Mouse (Mus musculus) intestine, embryonic 15.5 days (tissue): ENCODE measurements around the gene Skida1. TPM values are rescaled to one million over a fixed set of nuclear protein-coding genes. Genes with fewer than 3 reads are reported as not detected.

ENCODE experiments used
- ATAC-seq: fragments of 200-750 bp; cut with Nextera tagmentation; 2 replicates; pipeline ENCODE4 v1.8.0; 2017; ENCODE audit warnings: moderate TSS enrichment, moderate library complexity
- H3K27ac ChIP-seq: fragments of 300-500 bp; sonication (generic); 2 replicates; pipeline ENCODE4 v1.5.1; 2015; ENCODE audit warnings: mild to moderate bottlenecking, inconsistent platforms
- H3K27me3 ChIP-seq: fragments of 300-500 bp; sonication (generic); replicated peaks from 2 replicates; pipeline ENCODE4 v1.6.1; 2015; ENCODE audit warnings: inconsistent platforms
- H3K36me3 ChIP-seq: fragments of 300-500 bp; sonication (generic); 2 replicates; pipeline ENCODE4 v1.6.1; 2015; ENCODE audit warnings: inconsistent platforms
- H3K4me1 ChIP-seq: fragments of 300-500 bp; sonication (generic); replicated peaks from 2 replicates; pipeline ENCODE4 v1.6.1; 2015; ENCODE audit warnings: inconsistent platforms
- H3K4me2 ChIP-seq: fragments of 300-500 bp; sonication (generic); replicated peaks from 2 replicates; pipeline ENCODE4 v1.6.1; 2015; ENCODE audit warnings: mild to moderate bottlenecking, inconsistent platforms
- H3K4me3 ChIP-seq: fragments of 300-500 bp; sonication (generic); replicated peaks from 2 replicates; pipeline ENCODE4 v1.5.1; 2015; ENCODE audit warnings: inconsistent platforms
- H3K9ac ChIP-seq: fragments of 300-500 bp; sonication (generic); 2 replicates; pipeline ENCODE4 v1.6.1; 2015; ENCODE audit warnings: inconsistent platforms
- H3K9me3 ChIP-seq: fragments of 300-500 bp; sonication (generic); 2 replicates; pipeline ENCODE4 v1.6.1; 2016; ENCODE audit warnings: inconsistent platforms
- WGBS: fragments of 180-500 bp; shearing (Covaris S2); methylation state at CpG from one replicate; pipeline ENCODE4 v1.1.7; 2015; 5-methylcytosine and 5-hydroxymethylcytosine counted together
- polyA plus RNA-seq: library from polyadenylated mRNA; unstranded; fragments of >200 nt; fragmentation: Nextera tagmentation; extraction: Ambion mirVana; gene quantifications from 2 replicates; pipeline ENCODE4 v1.2.1, GENCODE M21; 2015

Skida1 gene
- polyA plus RNA-seq, 1 experiment from 2014 or later: 3.6 TPM

DNA sequence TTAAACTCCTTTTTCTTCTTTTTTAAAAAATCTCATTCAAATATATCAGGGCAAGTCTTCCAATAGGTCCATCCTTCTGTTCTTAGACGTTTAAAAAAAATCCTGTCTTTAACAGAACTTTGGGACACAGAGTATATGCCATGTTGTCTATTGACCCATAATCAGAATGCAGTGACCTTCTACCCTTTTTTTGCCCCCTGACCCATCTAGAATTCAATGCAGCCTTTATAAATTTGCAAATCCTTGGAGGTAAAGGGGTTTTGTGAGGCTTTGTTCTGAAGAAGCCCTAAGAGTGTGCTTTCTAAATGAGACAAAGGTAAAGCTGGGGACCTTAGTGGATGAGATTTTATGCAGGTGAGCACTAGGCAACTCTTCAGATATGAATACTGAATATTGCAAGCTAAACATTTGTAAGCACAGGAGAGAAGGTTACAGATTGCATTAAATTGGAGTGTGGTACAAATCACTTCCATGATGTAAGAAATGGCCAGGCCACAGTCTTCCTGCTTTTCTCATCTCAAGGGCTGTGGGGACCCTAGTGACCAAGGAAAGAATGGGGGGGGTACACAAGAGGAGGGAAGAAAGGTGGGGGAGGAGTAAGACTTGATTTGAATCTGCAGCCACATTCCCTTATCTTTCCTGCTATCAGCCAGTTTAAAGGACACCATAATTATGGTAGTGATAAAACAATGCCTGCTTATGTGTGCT lies 4.5 kb upstream of the Skida1 start:
- 0 out of 2 replicates have a peak overlapping the region, but pooled peaks have one; percentile 10 for H3K27ac ChIP-seq

DNA sequence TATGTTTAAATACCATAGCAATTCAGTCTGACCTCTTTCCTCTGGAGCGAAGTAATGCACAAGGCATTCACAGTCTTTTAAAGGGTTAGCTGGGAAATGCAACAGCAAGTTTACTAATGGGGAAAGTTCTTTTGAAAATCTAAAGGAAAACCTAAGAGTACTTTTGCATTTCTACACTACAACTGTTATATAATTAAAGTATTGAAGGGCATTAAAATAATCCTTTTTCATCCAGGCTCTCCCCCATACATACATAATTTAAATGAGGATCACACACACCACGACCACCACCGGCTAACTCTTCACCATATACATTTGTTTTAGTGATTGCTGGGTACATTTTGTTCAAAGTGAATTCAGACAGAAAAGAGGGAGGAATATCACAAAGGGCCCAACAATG lies 3.7 kb upstream of the Skida1 start:
- Histone ChIP-seq H3K36me3 (no peaks in the 10 kb centered on the region), H3K9me3 (no peaks in the 10 kb centered on the region), H3K4me3 (no peak overlapping the region), H3K4me1 (peaks cover 12% of the 10 kb centered on the region; the same call in 1 of the 2 replicates), H3K9ac (no peak overlapping the region), H3K27ac (no peak overlapping the region), H3K4me2 (no peak overlapping the region), H3K27me3 (no peaks in the 10 kb centered on the region)
- WGBS: 74% methylated on average over 3 of the region's 3 CpGs
- no peak for ATAC-seq

More for the DNA sequence above, 4.5 kb upstream of the Skida1 start:
- WGBS: 73% methylated on average over 1 of the region's 1 CpGs
- Histone ChIP-seq H3K4me1 (peaks cover 12% of the 10 kb centered on the region; the same call in 1 of the 2 replicates), H3K36me3 (no peaks in the 10 kb centered on the region), H3K9ac (no peak overlapping the region), H3K4me2 (no peak overlapping the region), H3K9me3 (no peaks in the 10 kb centered on the region), H3K4me3 (no peak overlapping the region), H3K27me3 (no peaks in the 10 kb centered on the region)
- ATAC-seq: no peak

DNA sequence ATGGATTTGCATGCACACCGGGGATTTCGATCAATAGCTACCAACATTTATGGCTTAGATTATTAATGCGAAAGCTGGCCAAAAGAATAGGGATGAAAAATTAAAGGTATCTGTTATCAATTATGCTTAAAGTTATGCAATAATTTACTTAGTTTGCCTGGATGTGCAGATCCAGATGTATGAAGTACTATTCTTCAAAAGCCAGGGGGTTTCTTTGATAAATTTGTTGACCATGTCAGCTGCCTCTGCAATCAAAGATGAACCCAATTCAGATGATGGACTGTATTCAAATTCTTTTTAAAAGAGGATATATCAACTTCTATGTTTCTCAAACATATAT lies 3.0 kb upstream of the Skida1 start:
- no peak overlapping the region for H3K4me2 ChIP-seq
- peaks cover 12% of the 10 kb centered on the region; the same call in 1 of the 2 replicates for H3K4me1 ChIP-seq
- H3K4me3 ChIP-seq: no peak overlapping the region
- no peaks in the 10 kb centered on the region for H3K27me3 ChIP-seq
- WGBS: 84% methylated on average over 3 of the region's 3 CpGs
- no peaks in the 10 kb centered on the region for H3K36me3 ChIP-seq
- H3K9me3 ChIP-seq: no peaks in the 10 kb centered on the region
- H3K27ac ChIP-seq: no peak overlapping the region
- no peak overlapping the region for H3K9ac ChIP-seq
- ATAC-seq: no peak

DNA sequence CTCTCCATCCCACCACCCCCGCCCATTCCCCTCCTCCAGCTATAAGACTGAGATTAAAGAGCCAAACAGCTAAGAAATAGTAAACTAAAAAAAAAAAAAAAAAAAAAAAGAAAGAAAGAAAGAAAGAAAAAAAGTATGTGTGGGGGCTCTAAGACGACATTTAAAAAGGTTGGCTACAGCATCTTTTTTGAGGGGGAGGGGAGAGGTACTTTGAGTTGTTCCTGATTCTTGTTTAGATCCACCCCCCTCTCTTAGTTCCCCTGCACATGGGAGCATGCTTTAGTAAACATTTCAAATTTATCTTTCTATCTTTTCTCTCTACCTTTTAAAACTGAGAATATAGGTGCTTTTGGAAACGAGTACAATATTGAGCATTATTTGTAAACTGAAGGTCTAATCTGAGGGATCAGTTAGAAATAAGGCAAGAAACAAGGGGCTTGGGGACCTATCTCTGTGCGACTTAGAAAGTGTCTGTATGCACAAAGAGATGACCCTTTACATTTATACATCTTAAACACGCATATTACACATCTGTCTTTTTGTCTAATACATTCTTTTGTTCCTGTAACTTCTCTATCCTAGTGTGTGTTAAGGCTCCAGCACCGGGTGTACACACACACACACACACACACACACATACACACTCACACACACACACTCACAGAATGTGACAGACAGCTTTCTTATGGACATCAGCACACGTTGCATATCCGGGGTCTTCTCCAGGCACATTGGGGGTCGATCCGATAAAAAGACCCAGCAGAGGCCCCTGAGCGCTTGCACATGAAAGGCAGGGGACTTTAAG lies 2.4 kb upstream of the Skida1 start:
- H3K27me3 ChIP-seq: no peaks in the 10 kb centered on the region
- H3K27ac ChIP-seq: no peak overlapping the region
- WGBS: 50% methylated on average over 11 of the region's 11 CpGs
- H3K36me3 ChIP-seq: no peaks in the 10 kb centered on the region
- no peaks in the 10 kb centered on the region for H3K9me3 ChIP-seq
- ATAC-seq: no peak
- H3K4me1 ChIP-seq: peaks cover 12% of the 10 kb centered on the region; the same call in 1 of the 2 replicates
- H3K9ac ChIP-seq: no peak overlapping the region
- H3K4me3 ChIP-seq: no peak overlapping the region
- H3K4me2 ChIP-seq: peak overlapping the region; percentile 51

DNA sequence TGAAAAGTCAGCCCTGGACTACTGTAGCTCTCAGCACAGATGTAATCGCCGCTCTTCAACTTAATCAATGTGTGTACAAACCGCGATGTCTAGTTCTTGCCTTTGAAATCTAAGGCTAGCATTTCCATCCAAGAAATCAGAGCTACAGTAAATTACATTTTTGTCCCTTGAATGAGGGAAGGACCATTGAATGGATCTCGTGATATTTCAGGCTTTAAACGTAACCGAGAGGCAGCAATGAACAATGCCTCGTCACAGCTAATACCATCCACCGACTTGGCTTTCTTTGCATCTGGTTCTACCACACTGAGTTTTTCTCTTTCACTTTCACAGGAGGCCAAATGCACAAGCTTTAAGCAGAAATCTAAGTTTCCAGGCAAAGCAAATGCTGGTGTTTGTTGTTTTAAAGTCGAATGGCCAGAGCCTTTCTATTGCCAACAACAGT lies 1.7 kb upstream of the Skida1 start:
- no peaks in the 10 kb centered on the region for H3K27me3 ChIP-seq
- peaks cover 12% of the 10 kb centered on the region; the same call in 1 of the 2 replicates for H3K4me1 ChIP-seq
- WGBS: 25% methylated on average over 10 of the region's 10 CpGs
- H3K4me2 ChIP-seq: peak overlapping the region; percentile 51
- no peaks in the 10 kb centered on the region for H3K36me3 ChIP-seq
- no peaks in the 10 kb centered on the region for H3K9me3 ChIP-seq
- H3K4me3 ChIP-seq: 0 out of 2 replicates have a peak overlapping the region, but pooled peaks have one; percentile 16
- H3K9ac ChIP-seq: no peak overlapping the region
- H3K27ac ChIP-seq: peak overlapping the region; percentile 8; the same call in 1 of the 2 replicates
- no peak for ATAC-seq

DNA sequence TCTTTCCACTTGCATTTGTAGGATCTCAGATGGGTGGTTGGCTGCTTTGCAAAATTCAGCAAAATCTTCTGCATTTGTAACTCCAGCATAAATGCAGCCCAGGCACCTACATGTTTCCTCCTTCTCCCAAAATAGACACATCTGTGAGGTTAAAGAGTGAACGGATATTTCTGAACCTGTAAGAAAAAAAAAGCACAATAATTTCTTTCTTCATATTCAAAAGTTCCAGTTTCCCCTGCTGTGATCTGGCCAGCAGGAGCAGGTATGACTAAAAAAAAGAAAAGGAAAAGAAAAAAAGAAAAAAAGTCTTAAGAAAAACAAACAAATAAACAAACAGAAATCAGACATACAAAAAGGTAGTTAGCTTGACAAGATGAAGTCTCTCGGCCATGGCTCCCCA lies 1.2 kb upstream of the Skida1 start:
- Histone ChIP-seq H3K27ac (0 out of 2 replicates have a peak overlapping the region, but pooled peaks have one; percentile 61), H3K4me3 (0 out of 2 replicates have a peak overlapping the region, but pooled peaks have one; percentile 11), H3K9ac (no peak overlapping the region)

DNA sequence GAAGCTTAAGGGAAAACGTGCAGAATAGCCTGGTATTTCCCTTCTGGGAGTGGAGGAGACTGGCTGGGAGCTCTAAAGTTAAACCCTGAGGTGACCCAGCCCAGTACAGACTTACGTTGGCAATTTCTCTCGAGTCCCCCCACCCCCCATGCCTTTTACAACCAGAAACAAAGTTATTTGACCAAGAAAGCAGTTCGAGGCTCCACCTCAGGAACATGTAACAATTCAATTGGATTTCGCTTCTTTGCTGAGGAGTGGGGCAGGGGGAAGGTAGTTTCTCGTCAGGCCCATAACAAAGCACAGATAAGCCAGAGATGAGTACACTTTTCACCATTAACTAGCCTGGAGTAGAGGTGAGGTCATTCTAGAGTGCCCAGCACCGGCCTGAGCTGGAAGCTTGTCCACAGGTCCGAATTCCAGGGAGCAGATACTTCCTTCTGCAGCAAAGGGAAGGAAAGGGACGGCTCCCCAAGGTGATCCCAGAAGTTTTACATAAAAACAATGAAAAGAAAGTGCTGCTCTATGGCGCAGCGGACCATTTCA lies 499 bp upstream of the Skida1 start:
- Histone ChIP-seq H3K36me3 (no peaks in the 10 kb centered on the region), H3K9ac (0 out of 2 replicates have a peak overlapping the region, but pooled peaks have one; percentile 6), H3K4me1 (peaks cover 10% of the 10 kb centered on the region; the same call in 1 of the 2 replicates), H3K4me2 (peak overlapping the region; percentile 86), H3K4me3 (peak overlapping the region; percentile 11; the same call in 1 of the 2 replicates), H3K9me3 (no peaks in the 10 kb centered on the region), H3K27me3 (no peaks in the 10 kb centered on the region), H3K27ac (peak overlapping the region; percentile 61)
- WGBS: 14% methylated on average over 11 of the region's 11 CpGs
- peak; percentile 52 for ATAC-seq

More for the DNA sequence above, 1.2 kb upstream of the Skida1 start:
- Histone ChIP-seq H3K36me3 (no peaks in the 10 kb centered on the region), H3K4me1 (peaks cover 11% of the 10 kb centered on the region; the same call in 1 of the 2 replicates), H3K4me2 (peak overlapping the region; percentile 86), H3K27me3 (no peaks in the 10 kb centered on the region), H3K9me3 (no peaks in the 10 kb centered on the region)
- WGBS: 50% methylated on average over 2 of the region's 2 CpGs
- no peak for ATAC-seq

DNA sequence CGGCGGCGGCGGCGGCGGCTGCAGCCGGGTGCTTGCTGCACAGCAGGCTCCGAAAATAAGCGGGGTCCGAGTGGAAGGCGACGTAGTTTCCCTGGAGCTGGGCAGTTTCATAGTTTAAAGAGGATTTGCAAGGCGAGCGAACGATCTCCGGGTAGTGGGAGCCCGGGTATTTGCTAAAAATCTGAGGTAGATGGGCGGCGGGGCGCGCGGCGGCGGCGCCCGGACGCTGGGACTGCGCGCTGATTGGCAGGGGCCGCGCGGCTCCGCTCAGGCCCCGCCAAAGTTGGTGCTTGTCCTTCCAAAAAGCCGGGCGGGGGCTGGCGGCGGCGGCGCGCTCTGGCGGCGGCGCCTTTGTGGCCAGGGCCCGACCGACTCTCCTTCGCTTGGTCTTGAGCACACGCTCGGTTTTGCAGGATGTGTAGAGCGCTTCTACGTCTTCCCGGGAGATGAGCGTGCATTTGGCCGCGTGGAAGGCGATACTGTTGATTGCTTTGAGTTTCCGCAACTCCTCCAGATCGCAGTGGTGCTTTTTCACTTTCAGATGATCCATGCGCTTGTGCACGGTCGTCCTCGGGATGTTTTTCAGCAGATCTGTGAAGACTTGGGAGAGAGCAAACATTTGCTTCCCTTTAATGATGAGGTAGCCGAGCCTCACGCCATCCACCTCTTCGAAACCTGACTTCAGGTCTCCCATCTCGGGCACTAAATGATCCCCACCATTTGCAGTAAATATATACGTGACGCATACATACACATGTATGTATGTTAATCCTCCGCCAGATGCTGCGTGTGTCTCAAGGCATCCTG lies 1.0 kb downstream of the Skida1 start:
- WGBS: under 1% methylated on average over 70 of the region's 70 CpGs
- Histone ChIP-seq H3K27ac (peak overlapping the region; percentile 96), H3K9me3 (no peaks in the 10 kb centered on the region), H3K4me2 (peak overlapping the region; percentile 86), H3K27me3 (no peaks in the 10 kb centered on the region), H3K36me3 (no peaks in the 10 kb centered on the region), H3K9ac (peak overlapping the region; percentile 97), H3K4me1 (peaks cover 10% of the 10 kb centered on the region; the same call in 1 of the 2 replicates), H3K4me3 (peak overlapping the region; percentile 88)
- ATAC-seq: peak; percentile 81

DNA sequence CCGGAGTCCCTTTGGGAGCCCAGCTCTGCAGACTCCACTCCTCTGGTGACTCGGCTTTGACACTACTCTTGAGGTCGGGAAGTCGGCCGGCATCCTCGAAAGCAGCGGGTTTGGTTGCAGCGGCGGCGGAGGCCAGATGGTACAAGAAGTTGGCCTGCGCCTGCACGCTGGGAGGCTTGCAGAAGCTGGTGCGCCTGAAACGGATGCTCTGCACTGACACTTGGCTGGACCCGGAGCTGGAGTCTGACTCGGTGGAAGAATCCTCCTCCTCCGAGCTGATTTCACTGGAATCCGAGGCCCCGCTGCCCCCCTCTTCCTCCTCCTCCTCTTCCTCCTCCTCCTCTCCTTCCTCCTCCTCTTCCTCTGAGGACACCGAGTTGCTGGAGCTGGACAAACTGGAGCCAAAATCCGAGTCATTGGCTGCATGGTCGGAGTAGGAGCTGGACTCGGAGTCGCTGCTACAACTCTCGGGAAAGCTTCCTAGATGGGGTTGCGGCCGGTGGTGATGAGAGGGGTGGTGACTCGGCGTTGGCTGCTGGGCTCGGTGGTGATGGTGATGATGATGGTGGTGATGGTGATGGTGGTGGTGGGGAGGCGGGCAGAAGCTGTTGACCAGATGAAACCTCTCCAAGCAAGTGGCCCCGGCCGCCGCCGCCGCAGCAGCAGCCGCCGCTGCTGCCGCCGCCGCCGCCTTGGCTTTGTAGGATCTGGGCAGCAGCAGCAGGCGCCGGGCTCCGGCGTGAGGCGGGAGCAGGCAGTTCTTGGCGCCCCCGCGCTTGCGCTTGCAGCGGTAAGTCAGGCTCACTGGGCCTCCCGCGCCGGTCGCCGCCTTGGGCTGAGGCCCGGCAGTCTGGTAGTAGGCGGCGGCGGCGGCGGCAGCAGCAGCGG lies 1.8 kb downstream of the Skida1 start:
- H3K4me2 ChIP-seq: peak overlapping the region; percentile 86
- peaks cover 10% of the 10 kb centered on the region; the same call in 1 of the 2 replicates for H3K4me1 ChIP-seq
- no peaks in the 10 kb centered on the region for H3K9me3 ChIP-seq
- peak overlapping the region; percentile 97 for H3K9ac ChIP-seq
- no peaks in the 10 kb centered on the region for H3K27me3 ChIP-seq
- H3K27ac ChIP-seq: peak overlapping the region; percentile 96
- peak; percentile 60 for ATAC-seq
- WGBS: under 1% methylated on average over 64 of the region's 64 CpGs
- H3K36me3 ChIP-seq: no peaks in the 10 kb centered on the region
- H3K4me3 ChIP-seq: peak overlapping the region; percentile 88

DNA sequence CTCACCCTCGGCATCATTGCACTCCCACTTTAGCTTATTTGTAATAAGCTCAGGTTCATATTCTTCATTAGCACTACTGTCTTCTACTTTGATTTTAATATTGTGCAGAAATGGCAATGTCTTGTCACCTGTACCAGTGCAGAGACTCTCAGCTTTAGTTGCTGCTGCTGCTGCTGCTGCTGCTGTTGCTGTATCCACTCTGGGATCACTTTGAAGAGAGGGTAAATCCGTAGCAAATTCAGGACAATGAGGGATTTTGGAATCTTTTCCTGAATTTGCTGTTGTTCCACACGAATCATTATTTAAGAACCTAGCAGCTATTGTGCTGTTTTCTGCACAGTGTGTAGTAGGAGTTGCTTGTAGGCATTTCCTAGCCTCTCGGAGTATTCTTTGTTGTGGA lies 2.7 kb downstream of the Skida1 start:
- H3K27ac ChIP-seq: 0 out of 2 replicates have a peak overlapping the region, but pooled peaks have one; percentile 96
- no peak for ATAC-seq

More for the DNA sequence above, 2.7 kb downstream of the Skida1 start:
- Histone ChIP-seq H3K9me3 (no peaks in the 10 kb centered on the region), H3K27me3 (no peaks in the 10 kb centered on the region), H3K9ac (peak overlapping the region; percentile 97), H3K4me1 (peaks cover 15% of the 10 kb centered on the region), H3K4me2 (peak overlapping the region; percentile 86), H3K36me3 (no peaks in the 10 kb centered on the region), H3K4me3 (peak overlapping the region; percentile 88)
- WGBS: 4% methylated on average over 4 of the region's 4 CpGs
